Mouse (Mus musculus) T-helper 17 cell (primary cell): ENCODE measurements around the gene Ubb.

Source experiments
- in situ Hi-C, 2 experiments: fragments of 300-600 bp; cut with MboI, MseI; formaldehyde crosslinking; loops; 1 replicate in 1 of 2; 2 replicates in 1 of 2; pipeline ENCODE4 v1.15.1; 2025; ENCODE audit warnings: high pct_unique_total_duplicates in 2 of 2

Ubb gene

DNA sequence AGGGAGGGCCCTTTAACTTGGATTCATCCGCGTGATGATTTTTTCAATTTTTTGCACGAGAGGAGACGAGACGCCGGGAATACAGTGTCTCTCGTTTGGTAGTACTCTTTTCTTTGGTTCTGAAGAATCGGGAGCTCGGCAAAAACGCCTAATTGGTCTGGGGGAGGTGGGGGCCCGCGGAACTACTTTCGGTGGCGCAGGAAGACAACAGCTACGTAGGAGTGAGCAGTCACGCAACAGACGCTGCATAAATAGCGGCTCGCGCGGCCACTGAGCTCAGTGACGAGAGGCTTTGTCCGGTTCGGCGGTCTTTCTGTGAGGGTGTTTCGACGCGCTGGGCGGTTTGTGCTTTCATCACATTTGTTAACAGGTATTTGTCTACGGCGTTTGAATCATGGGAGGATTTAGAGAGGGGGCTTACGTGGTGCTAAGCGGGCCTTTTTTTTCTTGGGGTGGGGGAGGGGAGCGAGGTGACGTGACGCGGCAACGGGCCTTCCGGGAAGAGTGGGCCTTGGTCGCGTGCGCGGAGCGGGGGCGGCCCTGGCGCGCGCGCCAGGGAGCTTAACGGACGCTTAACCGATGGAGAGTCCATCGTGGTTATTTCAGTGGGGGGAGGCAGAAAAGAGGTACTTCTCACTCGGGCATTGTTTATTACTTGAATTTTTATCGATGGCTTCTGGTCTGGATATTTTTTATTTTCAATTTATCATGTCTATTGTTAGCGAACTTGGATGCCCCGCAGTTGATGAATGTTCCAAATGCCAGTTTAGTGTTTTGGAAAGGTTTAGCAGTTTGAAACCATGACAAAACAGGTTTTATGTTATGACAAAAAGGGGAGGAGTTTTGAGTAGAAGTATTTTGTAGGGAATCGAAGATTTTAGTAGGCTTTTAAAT lies 502 bp downstream of the Ubb start:
- in situ Hi-C loops = no loop called here

DNA sequence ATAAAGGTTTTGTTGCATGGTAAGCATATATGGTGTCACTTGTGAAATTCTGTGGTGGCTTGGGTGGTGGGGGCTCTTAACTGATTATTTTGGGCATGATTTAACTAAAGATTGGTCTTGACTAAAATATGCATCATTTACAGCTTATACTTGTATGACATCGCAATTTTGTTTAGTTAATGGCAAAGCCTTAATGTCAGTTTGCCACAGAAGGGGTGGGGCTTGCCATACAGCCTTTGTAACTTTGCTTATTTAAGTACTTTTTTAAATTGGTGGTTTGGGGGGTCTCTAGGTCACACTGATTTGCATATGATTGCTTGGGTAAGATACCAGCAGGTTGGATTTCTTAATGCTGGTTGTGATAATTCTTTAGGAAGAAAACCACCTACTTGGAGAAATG lies 2.2 kb downstream of the Ubb start:
- in situ Hi-C loops = no loop called here

DNA sequence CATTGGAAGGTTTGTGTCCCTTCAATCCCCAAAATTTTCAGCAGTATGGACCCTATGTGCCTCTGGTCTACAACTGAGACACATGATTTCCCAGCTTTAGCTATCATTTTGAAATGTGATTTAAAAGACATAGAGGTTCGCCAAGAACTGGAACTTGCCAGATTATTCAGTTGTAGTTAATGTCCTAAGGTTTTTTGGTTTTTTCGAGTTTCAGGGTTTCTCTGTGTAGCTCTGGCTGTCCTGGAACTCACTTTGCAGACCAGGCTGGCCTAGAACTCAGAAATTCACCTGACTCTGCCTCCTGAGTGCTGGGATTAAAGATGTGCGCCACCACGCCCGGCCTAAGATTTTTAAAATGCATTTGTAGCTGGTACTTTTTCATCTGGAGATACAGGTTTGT lies 2.7 kb downstream of the Ubb start:
- in situ Hi-C loops = no loop called here

DNA sequence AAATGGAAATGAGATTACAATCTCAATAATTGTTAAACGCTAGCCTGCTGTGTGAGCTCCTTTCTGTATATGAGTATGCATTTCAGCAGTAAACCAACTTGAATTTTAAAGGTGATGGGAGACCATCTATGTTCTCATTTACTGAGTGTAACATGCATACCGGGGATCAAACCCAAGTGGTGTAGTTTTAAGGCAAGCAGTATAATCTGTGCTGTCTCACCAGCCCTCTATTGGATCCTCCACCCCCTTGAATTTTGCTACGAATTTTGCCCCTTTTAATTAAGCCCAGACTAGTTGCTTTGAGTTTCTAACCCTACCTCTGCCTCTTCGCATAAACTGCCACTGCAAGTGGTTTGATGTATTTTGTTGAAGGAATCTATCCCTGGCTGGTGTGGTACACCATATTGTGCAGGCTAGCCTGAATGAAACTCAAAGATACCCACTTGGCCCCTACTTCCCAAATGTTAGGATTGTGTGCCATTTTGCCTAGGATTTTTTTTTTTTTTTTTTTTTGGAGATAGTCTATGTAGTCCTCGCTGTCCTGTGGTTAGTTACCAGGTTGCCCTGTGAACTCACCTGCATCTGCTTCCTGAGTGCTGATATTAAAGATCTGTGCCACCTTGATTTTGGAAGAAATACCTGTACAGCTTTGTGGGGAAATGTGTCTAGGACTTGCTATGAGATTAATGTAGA lies 3.3 kb downstream of the Ubb start:
- in situ Hi-C loops = no loop called here

DNA sequence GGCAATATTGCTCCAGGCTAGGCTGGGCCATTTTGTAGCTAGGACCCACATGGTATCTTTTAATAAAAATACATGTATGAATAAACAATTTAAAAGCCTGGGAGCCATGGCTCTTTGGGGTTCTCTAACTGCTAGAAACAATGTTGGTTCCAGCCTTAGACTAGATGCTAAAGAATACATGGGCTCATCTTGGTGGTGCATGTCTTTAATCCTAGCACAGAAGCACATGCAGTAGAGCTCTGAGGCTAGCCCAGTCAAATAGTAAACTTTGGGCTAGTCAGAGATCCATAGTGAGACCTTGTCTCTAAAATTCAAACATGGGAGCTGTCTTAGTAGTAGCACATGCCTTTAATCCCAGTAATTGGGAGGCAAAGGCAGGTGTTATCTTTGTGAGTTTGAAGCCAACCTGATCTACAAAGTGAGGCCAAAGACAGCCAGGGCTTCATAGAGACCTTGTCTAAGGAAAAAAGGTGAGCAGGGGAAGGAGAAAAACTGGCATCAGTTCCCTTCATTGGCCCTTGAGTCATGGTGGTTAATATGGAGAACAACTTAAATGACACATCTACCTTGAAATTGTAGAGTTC lies 4.1 kb downstream of the Ubb start:
- in situ Hi-C loops = no loop called here

DNA sequence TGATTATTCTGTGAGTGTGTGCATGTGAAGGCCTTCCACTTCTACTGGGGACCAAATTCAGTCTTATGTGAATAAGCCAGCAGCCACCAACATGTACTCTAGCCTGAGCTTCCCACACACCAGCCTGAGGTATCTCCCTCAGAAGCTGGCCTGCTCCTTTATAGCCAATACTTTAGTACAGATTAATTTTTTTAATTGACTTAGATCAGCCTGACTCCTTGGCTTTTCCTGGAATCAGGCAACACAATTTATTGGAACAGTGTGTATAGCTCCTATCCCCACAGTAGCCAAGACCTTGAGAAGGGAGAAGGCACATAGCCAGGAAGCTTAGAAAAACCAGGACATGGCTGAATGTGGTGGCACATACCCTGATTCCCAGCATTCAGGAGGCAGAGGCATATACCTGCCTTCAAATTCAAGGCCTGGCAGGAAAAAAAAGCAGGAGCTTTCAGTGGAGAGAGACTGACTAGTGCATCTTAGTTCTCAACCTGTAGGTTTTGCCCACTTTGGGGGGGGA lies 5.0 kb downstream of the Ubb start:
- in situ Hi-C loops = no loop called here

DNA sequence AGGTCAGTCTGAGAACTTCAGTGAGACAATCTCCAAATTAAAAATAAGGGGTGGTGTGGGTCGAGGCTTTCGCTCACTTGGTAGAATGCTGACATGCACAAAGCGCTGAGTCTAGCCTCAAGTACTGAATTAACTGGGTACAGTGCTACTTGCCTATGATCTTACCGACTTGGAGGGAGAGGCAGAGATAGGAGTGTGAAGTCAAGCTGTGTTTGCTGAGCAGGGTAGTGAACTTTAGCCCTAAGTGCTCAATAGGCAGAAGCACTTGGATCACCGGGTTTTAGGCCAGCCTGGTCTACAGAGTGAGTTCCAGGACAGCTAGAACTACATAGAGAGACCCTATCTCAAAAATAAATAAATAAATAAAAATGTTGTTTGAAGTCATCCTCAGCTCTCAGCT lies 6.2 kb downstream of the Ubb start:
- in situ Hi-C loops = no loop called here

DNA sequence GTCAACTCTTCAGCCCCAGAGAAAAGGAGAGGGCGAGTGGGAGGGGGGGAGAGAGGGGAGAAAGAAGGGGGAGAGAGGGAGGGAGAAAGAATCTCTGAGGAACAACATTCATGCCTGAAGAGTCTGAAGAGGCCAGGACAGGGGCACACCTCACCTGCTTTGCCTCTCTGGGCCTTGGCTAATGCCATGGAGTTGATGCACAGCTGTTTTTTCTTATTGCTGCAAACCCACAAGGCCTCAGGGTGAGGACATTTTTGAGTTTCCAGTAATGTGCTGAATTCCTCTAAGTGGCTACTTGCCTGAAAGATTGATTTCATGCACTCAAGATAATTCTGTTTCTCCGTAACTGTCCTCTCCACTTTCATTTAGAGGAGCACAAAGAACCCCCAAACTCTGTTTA lies 7.2 kb downstream of the Ubb start:
- in situ Hi-C loops = no loop called here

DNA sequence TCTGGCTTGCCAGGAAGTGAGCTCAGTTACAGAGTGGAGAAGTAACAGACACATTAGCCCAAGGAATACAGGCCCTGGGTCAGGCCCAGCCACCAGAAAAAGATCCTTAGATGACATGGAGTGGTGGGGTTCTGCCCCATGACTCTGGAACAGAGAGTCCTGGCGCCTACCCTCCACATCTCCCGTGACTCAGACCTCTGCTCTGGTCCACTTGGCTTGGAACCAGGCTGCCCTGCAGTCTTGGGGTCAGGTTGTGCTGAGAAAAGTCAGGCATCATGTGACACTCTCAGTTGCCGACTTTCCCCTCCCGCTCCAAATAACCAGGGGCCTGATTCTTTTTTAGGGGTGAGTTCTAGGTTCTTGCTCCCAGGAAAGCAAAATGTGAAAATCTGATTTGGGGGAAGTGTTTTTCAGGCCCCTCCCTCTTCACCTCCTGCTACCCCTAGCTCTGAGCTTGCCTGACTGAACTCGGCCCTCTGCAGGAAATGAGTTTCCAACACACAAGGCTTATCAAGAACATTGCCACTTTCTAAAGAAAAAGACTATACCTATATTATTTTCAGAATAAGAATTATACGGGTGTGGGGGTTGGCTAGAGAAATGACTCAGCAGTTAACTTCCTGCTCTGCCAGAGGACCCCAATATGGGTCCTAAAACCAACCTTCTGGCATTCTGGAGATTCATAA lies 8.1 kb downstream of the Ubb start:
- in situ Hi-C loops = no loop called here

DNA sequence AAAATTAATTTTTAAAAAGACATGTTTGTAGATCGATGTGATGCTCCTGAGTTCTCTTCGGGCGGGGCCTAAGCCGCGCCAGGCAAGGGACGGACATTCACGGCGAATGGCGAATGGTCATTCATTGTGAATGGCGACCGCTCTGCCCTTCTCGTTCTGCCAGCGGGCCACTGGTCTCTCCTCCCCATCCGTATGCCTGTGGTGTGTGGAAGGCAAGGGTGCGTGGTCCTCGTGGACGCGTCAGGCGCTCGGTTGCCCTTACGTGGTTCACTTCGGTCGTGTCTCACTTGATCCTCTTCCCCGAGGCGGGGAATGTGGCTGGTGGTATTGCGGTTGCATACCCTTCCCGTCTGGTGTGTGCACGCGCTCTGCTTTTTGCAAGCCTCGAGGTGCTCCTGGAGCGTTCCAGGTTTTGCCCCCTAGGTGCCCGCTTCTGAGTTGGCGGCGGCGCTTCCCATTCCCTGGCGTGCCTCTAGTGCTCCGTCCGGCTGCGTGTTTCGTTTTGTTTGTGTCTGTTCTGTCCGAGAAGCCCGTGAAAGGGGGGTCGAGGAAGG lies 9.6 kb downstream of the Ubb start:
- in situ Hi-C loops = no loop called here

DNA sequence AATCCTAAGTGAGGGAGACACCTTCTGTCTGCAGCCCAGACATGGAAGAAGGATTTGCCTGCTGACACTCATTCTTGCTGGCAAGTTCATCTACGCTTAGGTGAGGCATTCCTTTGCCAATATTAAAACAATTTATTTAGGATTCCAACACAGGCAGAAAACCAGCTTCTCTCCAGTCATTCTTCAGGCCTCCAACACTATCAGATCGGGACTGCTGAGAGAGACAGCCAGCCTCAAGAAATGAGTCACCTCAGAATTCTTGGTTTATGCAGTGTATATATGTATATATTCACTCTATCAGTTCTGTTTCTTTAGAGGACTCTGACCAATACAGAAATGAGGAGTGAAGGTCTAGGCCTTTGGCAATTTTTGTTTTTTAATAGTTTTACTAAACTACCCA lies 12.6 kb downstream of the Ubb start:
- in situ Hi-C loops = no loop called here

DNA sequence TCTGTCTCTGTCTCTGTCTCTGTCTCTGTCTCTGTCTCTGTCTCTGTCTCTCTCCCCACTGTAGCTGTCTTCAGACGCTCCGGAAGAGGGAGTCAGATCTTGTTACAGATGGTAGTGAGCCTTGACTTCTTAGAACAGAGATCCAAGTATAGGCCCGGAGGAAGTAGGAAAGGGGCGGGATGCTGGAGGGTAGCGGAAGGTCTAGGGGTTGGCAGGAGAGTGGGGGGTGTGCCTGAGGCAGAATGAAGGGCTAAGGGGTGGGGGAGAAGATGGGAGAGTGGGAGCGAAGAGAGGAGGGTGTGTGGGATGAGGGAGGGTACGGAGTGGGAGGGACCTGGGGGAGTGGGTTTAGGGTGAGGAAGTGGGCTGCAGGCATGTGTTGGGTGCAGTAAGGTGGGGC lies 14.8 kb downstream of the Ubb start:
- in situ Hi-C loops = no loop called here

DNA sequence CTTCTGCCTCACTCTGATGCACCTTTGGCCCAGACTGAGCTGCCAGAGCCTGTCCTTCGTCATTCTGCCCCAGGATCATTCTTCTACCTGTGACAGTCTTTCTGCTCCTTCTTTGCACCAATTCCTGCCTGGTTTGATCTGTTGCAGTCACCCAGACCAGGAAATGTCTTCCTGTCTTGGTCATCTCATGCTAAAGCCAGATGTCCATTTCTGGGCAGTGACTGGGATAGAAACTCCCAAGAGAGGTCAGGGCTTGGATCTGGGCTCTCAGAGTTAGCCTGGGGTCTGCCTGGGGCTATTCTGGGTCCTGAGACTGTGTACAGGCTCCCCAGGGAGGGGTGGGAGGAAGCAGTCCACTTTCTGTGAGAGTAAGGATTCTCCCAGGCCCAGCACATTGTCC lies 15.2 kb downstream of the Ubb start:
- in situ Hi-C loops = no loop called here

DNA sequence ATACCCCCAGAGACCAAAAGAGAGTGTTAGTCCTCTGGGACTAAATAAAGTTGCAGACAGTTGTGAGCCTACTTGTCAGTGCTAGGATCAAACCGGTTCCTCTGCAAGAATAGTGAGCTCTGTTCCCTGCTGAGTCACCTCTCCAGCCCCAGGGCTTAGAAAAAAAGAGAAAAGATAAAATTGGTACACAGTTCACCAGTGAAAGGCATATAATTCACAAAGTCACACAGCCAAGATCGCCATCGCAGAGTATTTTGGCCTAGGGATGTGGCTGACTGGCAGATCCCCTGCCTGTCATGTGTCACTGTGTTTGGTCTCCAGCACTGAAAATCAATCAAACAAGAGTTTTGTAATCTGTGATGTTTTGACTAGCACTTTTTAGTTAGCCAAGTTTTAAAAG lies 17.3 kb downstream of the Ubb start:
- in situ Hi-C loops = no loop called here

DNA sequence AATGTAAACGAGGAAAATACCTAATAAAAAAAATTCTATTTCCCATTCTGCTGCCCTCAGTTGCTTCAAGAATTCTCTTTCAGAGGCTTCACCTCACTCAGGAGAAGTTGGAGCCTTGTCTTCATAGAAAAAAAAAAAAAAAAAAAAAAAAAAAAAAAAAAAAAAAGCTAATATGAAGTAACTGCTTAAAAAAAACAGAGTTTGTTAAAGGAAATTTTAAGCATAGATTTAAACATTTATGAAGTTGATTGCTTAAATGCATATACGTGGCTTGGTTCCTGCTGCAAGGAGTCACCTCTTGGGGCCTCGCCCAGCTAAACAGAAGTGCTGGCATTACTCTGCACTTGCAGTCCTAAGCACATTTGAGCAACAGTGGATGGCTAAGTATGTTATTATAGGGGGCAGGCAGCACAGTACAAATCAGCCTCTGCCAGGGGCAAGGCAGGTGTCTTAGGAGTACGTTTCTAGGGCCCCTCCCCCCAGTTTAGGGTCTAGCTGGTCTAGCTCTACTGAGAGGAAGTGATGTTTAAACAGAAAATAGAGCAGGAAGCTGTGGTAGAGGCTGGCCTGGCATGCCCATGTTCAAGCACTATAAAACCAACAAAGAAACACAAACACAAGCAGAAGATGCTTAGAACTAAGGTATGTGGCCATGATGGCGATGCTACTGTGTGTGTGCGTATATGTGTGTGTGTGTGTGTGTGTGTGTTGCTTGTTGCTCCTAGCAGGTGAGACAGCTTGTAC lies 23.2 kb downstream of the Ubb start, which contains the start of gene Trpv2:
Trpv2 (plus strand) TSS at position 528 of the 744 bp plus-strand sequence.
- in situ Hi-C loops = no loop called here

DNA sequence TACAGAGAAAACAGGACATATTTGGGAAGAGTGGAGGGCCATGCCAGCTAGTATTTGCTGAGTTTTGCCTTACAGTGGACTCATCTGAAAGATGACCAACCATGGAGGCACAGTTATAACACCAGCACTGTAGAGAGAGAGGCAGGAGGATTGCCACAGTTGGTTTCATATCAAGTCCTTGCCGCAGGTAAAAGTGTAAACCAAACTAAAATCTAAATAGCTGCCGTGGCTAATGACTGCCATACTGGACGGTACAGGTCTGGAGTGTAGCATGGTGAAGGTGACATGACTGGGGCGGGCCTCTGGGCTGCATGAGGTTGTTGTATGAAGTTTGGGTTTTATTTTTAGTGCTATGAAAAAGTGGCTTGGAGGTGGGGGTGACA lies 23.7 kb downstream of the Ubb start:
- in situ Hi-C loops = no loop called here

DNA sequence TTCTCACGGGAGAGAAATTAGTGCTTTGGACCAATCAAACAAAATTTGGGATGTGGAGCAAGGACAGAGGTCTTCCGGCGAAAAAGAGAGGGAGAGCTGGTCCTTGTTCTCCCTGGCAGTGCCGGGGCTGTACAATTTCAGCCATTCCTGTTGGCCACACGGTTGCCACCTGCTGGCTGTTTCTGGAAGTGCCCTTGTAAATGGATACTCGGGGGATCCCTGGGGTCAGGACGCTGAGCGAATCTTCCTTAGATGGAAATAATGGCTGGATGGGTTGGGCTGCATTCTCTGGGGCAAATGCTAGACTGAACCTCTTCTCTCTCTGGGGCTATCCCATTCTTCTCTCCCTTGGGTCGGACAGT lies 24.3 kb downstream of the Ubb start:
- in situ Hi-C loops = no loop called here

DNA sequence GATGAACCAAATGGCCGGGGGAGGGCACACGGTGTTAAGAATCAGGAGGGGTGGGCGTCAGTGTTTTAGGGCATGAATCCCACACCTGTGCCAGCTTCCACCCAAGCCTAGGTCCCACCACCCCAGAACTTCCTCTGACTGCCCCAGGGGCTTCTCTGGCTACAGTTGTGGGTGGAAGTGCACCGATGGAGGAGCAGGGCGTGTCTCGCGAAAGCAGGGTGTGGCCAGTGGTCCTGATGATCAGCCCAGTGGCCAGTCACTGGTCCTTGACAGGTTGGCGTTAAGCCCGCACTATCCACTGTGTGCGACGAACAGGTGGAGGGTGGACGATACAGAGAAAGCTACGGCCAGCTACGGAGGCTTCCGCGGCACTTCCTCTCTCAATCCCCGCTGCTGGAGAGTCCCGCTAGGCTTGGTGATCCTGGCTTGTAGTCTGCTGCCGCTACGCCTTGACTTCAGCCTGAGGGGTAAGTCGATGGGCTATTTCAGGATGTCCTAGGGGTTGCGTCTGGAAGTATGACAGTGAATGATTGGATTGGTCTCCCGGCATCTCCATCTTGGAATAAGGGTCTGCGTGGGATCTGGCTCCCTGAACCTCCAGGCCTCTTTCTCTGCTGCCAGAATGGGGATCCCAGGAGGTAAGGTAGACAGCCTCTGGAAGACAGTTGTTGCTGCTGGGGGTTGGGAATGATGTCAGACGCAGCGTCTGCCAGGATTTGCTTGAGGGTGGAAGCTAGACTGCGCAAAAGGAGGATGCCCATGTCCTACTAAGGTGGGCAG lies 24.9 kb downstream of the Ubb start:
- in situ Hi-C loops = no loop called here

DNA sequence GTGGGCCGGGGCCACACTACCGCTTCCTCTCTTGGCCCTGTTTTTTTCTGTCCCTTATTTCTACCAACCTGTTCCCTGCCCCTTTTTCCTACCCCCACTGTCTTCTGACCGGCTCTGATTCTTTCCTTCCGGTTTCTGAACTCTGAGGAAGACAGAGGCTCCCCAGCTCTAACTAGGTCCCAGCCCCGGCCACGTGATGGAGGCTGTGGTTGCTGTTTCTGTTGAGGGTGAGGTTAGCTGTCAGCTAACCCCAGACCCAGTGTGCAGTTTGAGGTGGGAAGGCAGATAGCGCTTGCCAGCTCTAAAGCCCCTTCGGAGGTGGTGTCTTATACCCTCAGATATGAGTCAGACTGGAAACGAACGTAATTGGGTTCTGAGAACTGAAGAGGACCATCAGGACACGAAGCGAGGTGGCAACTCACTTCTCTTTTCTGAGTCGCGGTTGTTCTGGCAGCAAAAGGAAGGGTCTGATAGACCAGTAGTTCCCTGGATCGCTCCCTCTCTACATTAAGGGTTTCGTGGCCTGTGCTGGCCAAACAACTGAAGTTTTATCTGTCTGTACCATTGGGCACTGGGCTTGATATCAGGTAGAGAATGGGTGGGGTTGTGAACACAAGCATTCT lies 25.7 kb downstream of the Ubb start:
- in situ Hi-C loops = no loop called here

DNA sequence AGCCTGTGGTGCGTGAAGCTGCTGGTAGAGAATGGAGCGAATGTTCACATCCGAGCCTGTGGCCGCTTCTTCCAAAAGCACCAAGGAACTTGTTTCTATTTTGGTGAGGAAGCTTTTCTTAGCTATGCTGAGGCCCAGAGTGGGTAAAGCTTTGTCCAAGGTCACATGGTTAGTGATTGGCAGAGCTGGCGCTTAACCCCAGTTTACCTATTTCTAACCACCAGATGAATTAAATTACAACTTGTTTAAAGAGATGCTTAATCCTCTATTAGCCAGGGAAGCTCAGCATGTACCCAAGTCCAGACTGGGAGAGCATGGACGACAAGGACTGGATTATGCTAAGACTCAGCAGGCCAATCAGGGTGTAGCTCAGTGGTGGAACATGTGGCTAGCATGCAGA lies 32.1 kb downstream of the Ubb start:
- in situ Hi-C loops = no loop called here
